In the genomic region with DNA sequence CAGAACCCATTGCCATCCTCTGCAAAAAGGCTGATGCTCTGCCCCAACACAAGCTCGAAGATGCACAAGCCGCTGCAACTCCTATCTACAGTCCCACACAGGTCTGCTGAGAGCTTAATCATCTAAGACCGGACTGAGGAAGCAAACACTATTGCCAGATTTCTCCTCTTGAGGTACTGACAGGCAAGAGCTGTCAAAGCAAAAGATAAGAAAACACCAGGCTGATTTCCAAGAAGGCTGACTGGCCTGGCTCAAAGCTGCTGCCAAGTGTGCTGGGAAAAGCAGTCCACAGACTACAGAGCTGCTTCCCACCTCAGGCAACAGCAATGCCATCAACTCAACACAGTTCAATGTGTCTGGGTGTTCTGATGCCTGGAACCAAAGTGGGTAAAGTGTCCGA, we compare ENCODE assay signal across 11 mouse cellular contexts. TPM values are rescaled to one million over a fixed set of nuclear protein-coding genes. Genes with fewer than 3 reads are reported as not detected.
DNase-seq lines count a peak whose midpoint lies in the region; ATAC-seq and TF ChIP-seq lines count a peak whose summit lies in the region.
"Had no signal": no experiment of that assay in that cellular context is flagged by ENCODE, and none has a peak within 500 bp of the region (broad histone marks: within the 10 kb centered on the region; RNA-seq: fewer than 3 reads in every experiment).

No protein-coding gene starts in this region.

- WGBS in heart, adult 2 months, result 10% methylated on average over 4 of the region's 4 CpGs
- WGBS in hindbrain, postnatal 0 days, result 80% methylated on average over 4 of the region's 4 CpGs

- TF ChIP-seq CTCF in heart, adult 2 months (IDR thresholded peaks at IDR 0.05), result no peak
- TF ChIP-seq CTCF in hindbrain, postnatal 0 days (IDR thresholded peaks at IDR 0.05; ENCODE audit: low read depth), result no peak

- TF ChIP-seq POLR2A in heart, adult 2 months (IDR thresholded peaks at IDR 0.05; ENCODE audit: insufficient read depth, low read depth, low read length), result 0 out of 2 replicates have a peak, but pooled peaks have one; percentile 30

- H3K9ac ChIP-seq in heart, adult 2 months (ENCODE audit: low read depth, low read length), result no peak overlapping the region; the same call in 1 of the 2 replicates
- no peak overlapping the region for H3K9ac ChIP-seq in hindbrain, postnatal 0 days (replicated peaks; ENCODE audit: low read length)
- H3K9ac ChIP-seq: limb, embryonic 12.5 days; neural tube, embryonic 13.5 days had no signal

- intact Hi-C loops in heart, adult 2 months (cut with DNase I), result loop anchor here (1.0 to 2.0 kb wide), 2 partner anchors 14 to 26 kb away; no protein-coding TSS in a partner anchor

- TF ChIP-seq EP300 in heart, adult 2 months (IDR thresholded peaks at IDR 0.05; ENCODE audit: insufficient read depth, low read depth, low read length), result peak; percentile 86

- no peaks in the 10 kb centered on the region for H3K9me3 ChIP-seq in hindbrain, postnatal 0 days (ENCODE audit: low read length)
- H3K9me3 ChIP-seq: limb, embryonic 12.5 days; neural tube, embryonic 13.5 days had no signal

- peaks cover 10% of the 10 kb centered on the region for H3K36me3 ChIP-seq in heart, adult 2 months (ENCODE audit: control insufficient read depth, insufficient read depth, low read length)
- H3K36me3 ChIP-seq in hindbrain, postnatal 0 days (ENCODE audit: insufficient read depth, low read length), result no peaks in the 10 kb centered on the region
- H3K36me3 ChIP-seq: limb, embryonic 12.5 days; neural tube, embryonic 13.5 days had no signal

- peak overlapping the region; percentile 75 for H3K27ac ChIP-seq in heart, adult 2 months
- H3K27ac ChIP-seq in hindbrain, postnatal 0 days, result no peak overlapping the region
- H3K27ac ChIP-seq: limb, embryonic 12.5 days; neural tube, embryonic 13.5 days had no signal

- H3K79me2 ChIP-seq in heart, adult 2 months (replicated peaks; ENCODE audit: control insufficient read depth, insufficient read depth, low read length), result 0 out of 2 replicates have a peak, but pooled peaks cover 5% of the 10 kb centered on the region

- DNase-seq in testis, postnatal 14 days (ENCODE audit: low spot score), result peak; percentile 58
- no peak for DNase-seq in testis, postnatal 10 days (ENCODE audit: low spot score)
- peak; percentile 64 to 83 for DNase-seq in heart, adult 2 months
- peak; percentile 41 for DNase-seq in liver
- DNase-seq in yolk sac, embryonic 10.5 days (ENCODE audit: low spot score), result peak; percentile 47
- no peak for DNase-seq in hindbrain, postnatal 0 days (ENCODE audit: low spot score)
- no peak for DNase-seq in cerebellum, adult 11 months
- DNase-seq: thymus, adult 18-20 months had no signal

- peaks cover 31% of the 10 kb centered on the region for H3K4me1 ChIP-seq in heart, adult 2 months (ENCODE audit: control insufficient read depth, insufficient read depth, low read length)
- H3K4me1 ChIP-seq in hindbrain, postnatal 0 days (ENCODE audit: insufficient read depth, low read length), result peaks cover 3% of the 10 kb centered on the region; the same call in 1 of the 2 replicates

- no peak overlapping the region for H3K4me2 ChIP-seq in hindbrain, postnatal 0 days (ENCODE audit: low read depth, low read length)
- H3K4me2 ChIP-seq: limb, embryonic 12.5 days; neural tube, embryonic 13.5 days had no signal

- ATAC-seq in hindbrain, postnatal 0 days, result no peak
- ATAC-seq in CD4-positive, CD25-positive, alpha-beta regulatory T cell, adult 4 months, result no peak

- H3K4me3 ChIP-seq in heart, adult 2 months, result no peak overlapping the region
- H3K4me3 ChIP-seq in hindbrain, postnatal 0 days (ENCODE audit: low read length), result no peak overlapping the region
- H3K4me3 ChIP-seq: limb, embryonic 12.5 days; neural tube, embryonic 13.5 days had no signal

- no peaks in the 10 kb centered on the region for H3K27me3 ChIP-seq in heart, adult 2 months (ENCODE audit: control insufficient read depth, insufficient read depth, low read length)
- no peaks in the 10 kb centered on the region for H3K27me3 ChIP-seq in hindbrain, postnatal 0 days (ENCODE audit: insufficient read depth, low read length)
- H3K27me3 ChIP-seq: limb, embryonic 12.5 days; neural tube, embryonic 13.5 days had no signal

RNA-seq across cellular contexts. Expression of a gene that starts 17.1 kb away (rescaled TPM):
- total RNA-seq in heart, adult 2 months (2021), result 10 to 100 TPM; 60.5 to 62.1 TPM
- polyA plus RNA-seq in heart, adult 2 months (2012; rRNA removed), result 27.0 and 42.5 TPM in 2 replicates
- total RNA-seq in hindbrain, postnatal 0 days (2014; rRNA removed), result 30.9 and 32.5 TPM in 2 replicates
- polyA plus RNA-seq in hindbrain, postnatal 0 days (2015; fragmentation: Nextera tagmentation; extraction: Ambion mirVana), result 23.2 and 23.3 TPM in 2 replicates
- 10 to 100 TPM; 42.2 to 48.0 TPM for polyA plus RNA-seq in CD4-positive, CD25-positive, alpha-beta regulatory T cell, adult 4 months (2017; shearing (Covaris generic))

Comparison
In these comparisons a context has a peak if more than half of its experiments do, and no peak if none do; other contexts are left out.
1. DNase-seq: peak in testis, postnatal 14 days (single experiment), heart, adult 2 months (2 of 2), liver (single experiment) and yolk sac, embryonic 10.5 days (single experiment); none in testis, postnatal 10 days (single experiment), hindbrain, postnatal 0 days (single experiment) and cerebellum, adult 11 months (single experiment).